Mouse (Mus musculus) gastrocnemius, adult 18-20 months (tissue): Measurements from ENCODE around the gene Mybph. TPM values are rescaled to one million over a fixed set of nuclear protein-coding genes. Genes with fewer than 3 reads are reported as not detected.

Experiments used
- DNase-seq: peaks from one replicate; pipeline ENCODE4 v3.0.0; 2021; ENCODE audit warnings: low spot score
- long read RNA-seq, 2 experiments: library from polyadenylated mRNA; stranded (forward); transcript quantifications; one replicate each; pipeline ENCODE4 v2.0.0; 2021
- total RNA-seq, 2 experiments: library from RNA; stranded (reverse); gene quantifications; 2 replicates each; pipeline ENCODE4 v1.2.3; 2021

The Mybph gene
- total RNA-seq = 100 to 1,000 TPM; 192 to 275 TPM
- long read RNA-seq, experiment 1, transcript Mybph-201 (11 exons, 1,828 nt) = major isoform, 149 of 389 reads
- long read RNA-seq, experiment 1, partial matches to known transcripts = 104 of 389 reads
- long read RNA-seq, experiment 1, other reads (novel, unspliced or antisense) = 136 of 389 reads
- long read RNA-seq, experiment 2, transcript Mybph-201 (11 exons, 1,828 nt) = major isoform, 40 of 100 reads
- long read RNA-seq, experiment 2, partial matches to known transcripts = 53 of 100 reads
- long read RNA-seq, experiment 2, other reads (novel, unspliced or antisense) = 7 of 100 reads

- DNase-seq = peak; percentile 56
Observed at GRCm38 (mm10) chr1:134193126-134193525, at the start of gene Mybph. Gene Mybph (plus strand): TSS chr1:134193448.

- DNase-seq = no peak
Observed at GRCm38 (mm10) chr1:134146066-134146465, 47.2 kb upstream of the Mybph start.

GRCm38 (mm10) chr1:134150076-134150475, 43.2 kb upstream of the Mybph start:
- DNase-seq = no peak

DNA sequence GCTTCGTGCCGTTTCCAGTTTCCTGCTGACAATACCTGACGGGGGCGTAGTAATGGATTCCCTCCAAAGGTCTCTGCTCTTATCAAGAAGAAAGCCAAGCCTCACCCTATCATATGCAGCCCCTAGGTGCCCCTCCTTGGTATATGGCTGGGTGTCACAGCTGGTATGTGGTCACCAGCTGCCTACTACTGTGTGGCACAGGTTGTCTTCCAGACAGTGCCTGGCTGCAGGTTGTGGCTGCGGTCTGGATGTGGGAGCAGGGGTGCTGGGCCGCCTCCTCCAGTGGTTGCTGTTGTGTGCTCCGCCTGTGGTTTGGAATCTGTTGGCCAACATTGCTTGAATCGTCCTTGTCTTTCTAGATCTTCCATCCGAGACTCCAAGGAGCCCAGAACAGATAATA, 42.5 kb upstream of the Mybph start:
- DNase-seq = no peak

- DNase-seq = peak; percentile 88
Observed at GRCm38 (mm10) chr1:134151655-134152412, 41.4 kb upstream of the Mybph start.

DNA sequence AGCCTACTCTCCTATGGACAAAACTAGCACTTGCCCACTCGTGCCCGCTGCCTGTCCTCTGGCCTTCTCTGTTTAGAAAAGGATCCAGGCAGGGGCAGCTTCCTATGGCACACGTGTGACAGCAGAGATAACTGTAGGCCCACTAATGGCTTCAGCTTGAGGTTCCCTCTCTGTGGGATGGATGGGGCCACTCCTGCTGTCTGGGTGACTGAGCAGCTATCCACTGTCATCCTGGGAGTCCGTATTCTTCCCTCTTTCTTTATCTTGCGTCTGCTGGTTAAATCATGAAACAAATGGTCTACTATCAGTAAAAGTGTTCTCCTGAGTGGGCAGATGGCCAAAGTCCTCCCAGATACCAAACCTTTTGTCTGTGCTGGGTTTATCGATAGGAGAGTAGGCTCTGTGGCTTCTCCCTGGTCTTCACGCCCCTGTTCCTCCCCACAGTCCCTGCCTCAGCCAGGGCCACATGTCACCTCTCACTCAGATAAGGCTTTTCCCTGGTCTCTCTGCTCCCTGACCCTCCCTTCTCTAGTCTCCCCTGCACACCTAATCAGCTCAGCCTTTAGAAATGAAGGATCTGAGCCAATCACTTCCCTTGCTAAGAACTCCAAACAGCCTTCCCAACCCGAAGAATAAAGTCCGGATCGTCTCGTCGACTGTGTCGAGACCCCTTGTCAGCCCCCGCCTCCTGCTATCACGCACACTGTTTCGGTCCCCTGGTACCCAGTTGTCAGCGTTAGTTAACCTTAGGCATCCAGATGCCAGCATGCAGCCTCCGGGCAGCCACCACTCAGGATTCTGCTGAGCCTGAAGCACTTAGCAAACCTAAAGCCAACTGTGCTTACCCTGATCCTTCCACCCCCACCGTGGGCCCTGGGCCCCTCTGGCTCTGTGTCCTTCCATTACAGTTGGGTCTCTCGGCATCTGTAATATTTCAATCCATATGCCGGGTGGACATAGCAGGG, 40.3 kb upstream of the Mybph start:
- no peak for DNase-seq

GRCm38 (mm10) chr1:134154121-134154520, 39.1 kb upstream of the Mybph start:
- no peak for DNase-seq

- DNase-seq = no peak
Observed at GRCm38 (mm10) chr1:134154655-134155054, 38.6 kb upstream of the Mybph start.

GRCm38 (mm10) chr1:134160404-134160803, 32.8 kb upstream of the Mybph start:
- DNase-seq = no peak

DNA sequence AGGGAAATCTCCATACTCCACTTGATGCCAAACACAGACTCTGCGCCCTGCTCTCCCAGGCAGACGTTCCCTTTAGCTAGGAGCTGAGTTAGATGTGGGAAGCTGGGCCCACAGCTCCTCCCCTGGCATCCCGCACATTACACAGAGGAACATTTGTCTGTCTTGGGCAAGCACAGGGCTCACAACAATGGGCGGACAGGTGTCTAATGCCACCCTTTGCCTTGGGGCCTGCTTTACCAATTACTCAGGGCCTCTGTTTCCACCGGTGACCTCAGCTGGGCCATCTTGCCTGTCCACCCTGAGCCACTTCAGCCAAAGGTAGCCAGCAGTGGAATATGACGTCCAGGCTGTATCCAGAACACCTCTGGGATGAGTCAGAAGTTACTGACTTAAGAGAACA, 31.8 kb upstream of the Mybph start:
- no peak for DNase-seq

GRCm38 (mm10) chr1:134162510-134163225, 30.6 kb upstream of the Mybph start:
- DNase-seq = no peak

GRCm38 (mm10) chr1:134163476-134163875, 29.8 kb upstream of the Mybph start:
- DNase-seq = no peak

- DNase-seq = no peak
Observed at GRCm38 (mm10) chr1:134164454-134164853, 28.8 kb upstream of the Mybph start.

- DNase-seq = no peak
Observed at GRCm38 (mm10) chr1:134166547-134166946, 26.7 kb upstream of the Mybph start.

GRCm38 (mm10) chr1:134167416-134168305, 25.6 kb upstream of the Mybph start:
- peak; percentile 32 for DNase-seq

- no peak for DNase-seq
Observed at GRCm38 (mm10) chr1:134168567-134168966, 24.7 kb upstream of the Mybph start.

- no peak for DNase-seq
Observed at GRCm38 (mm10) chr1:134168985-134169697, 24.1 kb upstream of the Mybph start.

- DNase-seq = no peak
Observed at GRCm38 (mm10) chr1:134173081-134173480, 20.2 kb upstream of the Mybph start.

DNA sequence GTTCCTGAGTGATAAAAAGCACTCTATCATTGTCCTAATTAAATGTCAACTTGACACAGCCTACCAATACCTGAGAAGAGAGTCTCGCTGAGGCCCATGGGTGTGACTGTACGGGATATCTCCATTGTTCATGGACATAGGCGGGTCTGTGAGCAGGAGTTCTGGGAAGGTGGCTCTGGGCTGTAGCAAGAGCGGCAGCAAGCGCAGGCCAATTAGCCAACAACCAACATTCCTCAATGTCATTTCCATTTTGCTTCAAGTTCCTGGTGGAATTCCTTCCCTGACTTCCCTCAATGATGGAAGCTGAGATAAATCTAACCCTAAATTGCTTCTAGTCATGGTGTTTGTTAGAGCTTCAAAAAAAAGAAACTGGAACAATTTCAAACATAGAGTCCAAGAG, 15.3 kb upstream of the Mybph start:
- no peak for DNase-seq
